Mouse (Mus musculus): Measurements from ENCODE around the gene Gpr137. TPM values are rescaled to one million over a fixed set of nuclear protein-coding genes. Genes with fewer than 3 reads are reported as not detected.

The Gpr137 gene
- polyA plus RNA-seq, 1 experiment from 2014 or later: 26.9 TPM

GRCm38 (mm10) chr19:6937541-6938465 lies 4.5 kb downstream of the Gpr137 start:
- Histone ChIP-seq H3K9ac (0 out of 2 replicates have a peak overlapping the region, but pooled peaks have one; percentile 2), H3K9me3 (no peaks in the 10 kb centered on the region), H3K36me3 (no peaks in the 10 kb centered on the region; the same call in 1 of the 2 replicates), H3K4me2 (no peak overlapping the region), H3K4me3 (no peak overlapping the region), H3K27ac (no peak overlapping the region), H3K4me1 (peaks cover 37% of the 10 kb centered on the region), H3K27me3 (peaks cover 36% of the 10 kb centered on the region)
- WGBS: 78% methylated on average over 16 of the region's 16 CpGs
- no peak for ATAC-seq (ENCODE audit: insufficient number of reproducible peaks, insufficient read depth, low FRiP score, low TSS enrichment, low read depth)

- no peak for ATAC-seq (ENCODE audit: insufficient number of reproducible peaks, insufficient read depth, low FRiP score, low TSS enrichment, low read depth)
- H3K4me1 ChIP-seq: peaks cover 34% of the 10 kb centered on the region
- no peak overlapping the region for H3K9ac ChIP-seq
- H3K27ac ChIP-seq: no peak overlapping the region
- no peaks in the 10 kb centered on the region for H3K9me3 ChIP-seq
- H3K27me3 ChIP-seq: peaks cover 51% of the 10 kb centered on the region
- no peak overlapping the region for H3K4me2 ChIP-seq
- H3K4me3 ChIP-seq: no peak overlapping the region
- no peaks in the 10 kb centered on the region; the same call in 1 of the 2 replicates for H3K36me3 ChIP-seq
- 23% methylated on average over 3 of the region's 3 CpGs for WGBS
Measured at GRCm38 (mm10) chr19:6936299-6936698, 6.0 kb downstream of the Gpr137 start.

GRCm38 (mm10) chr19:6934195-6934977 lies 7.9 kb downstream of the Gpr137 start, which contains the start of gene Kcnk4:
Gene Kcnk4 (minus strand): TSS chr19:6934515.
- Histone ChIP-seq H3K4me2 (peak within 1 kb of the TSS; percentile 85), H3K9me3 (no peaks in the 10 kb centered on the region), H3K4me1 (peaks cover 18% of the 10 kb centered on the region), H3K9ac (peak within 1 kb of the TSS; percentile 67), H3K36me3 (no peaks in the 10 kb centered on the region; the same call in 1 of the 2 replicates), H3K27ac (no peak within 1 kb of the TSS), H3K4me3 (peak within 1 kb of the TSS; percentile 47), H3K27me3 (peaks cover 67% of the 10 kb centered on the region)
- no peak for ATAC-seq (ENCODE audit: insufficient number of reproducible peaks, insufficient read depth, low FRiP score, low TSS enrichment, low read depth)
- 9% methylated on average over 23 of the region's 23 CpGs for WGBS

- peaks cover 17% of the 10 kb centered on the region for H3K4me1 ChIP-seq
- H3K4me2 ChIP-seq: peak overlapping the region; percentile 85
- H3K27ac ChIP-seq: no peak overlapping the region
- H3K36me3 ChIP-seq: no peaks in the 10 kb centered on the region; the same call in 1 of the 2 replicates
- peak overlapping the region; percentile 47 for H3K4me3 ChIP-seq
- H3K9me3 ChIP-seq: no peaks in the 10 kb centered on the region
- 2% methylated on average over 58 of the region's 58 CpGs for WGBS
- H3K9ac ChIP-seq: peak overlapping the region; percentile 67
- ATAC-seq (ENCODE audit: insufficient number of reproducible peaks, insufficient read depth, low FRiP score, low TSS enrichment, low read depth): peak; percentile 43
- H3K27me3 ChIP-seq: peaks cover 75% of the 10 kb centered on the region
Measured at GRCm38 (mm10) chr19:6933436-6934194, 8.7 kb downstream of the Gpr137 start.

- WGBS: 21% methylated on average over 4 of the region's 4 CpGs
- H3K4me2 ChIP-seq: peak overlapping the region; percentile 85
- H3K4me1 ChIP-seq: peaks cover 19% of the 10 kb centered on the region
- H3K36me3 ChIP-seq: no peaks in the 10 kb centered on the region; the same call in 1 of the 2 replicates
- H3K9ac ChIP-seq: peak overlapping the region; percentile 67; the same call in 1 of the 2 replicates
- peaks cover 80% of the 10 kb centered on the region for H3K27me3 ChIP-seq
- no peak overlapping the region for H3K27ac ChIP-seq
- no peaks in the 10 kb centered on the region for H3K9me3 ChIP-seq
- ATAC-seq (ENCODE audit: insufficient number of reproducible peaks, insufficient read depth, low FRiP score, low TSS enrichment, low read depth): no peak
- H3K4me3 ChIP-seq: peak overlapping the region; percentile 47; the same call in 1 of the 2 replicates
Measured at GRCm38 (mm10) chr19:6933102-6933435, 9.2 kb downstream of the Gpr137 start.

- 38% methylated on average over 1 of the region's 1 CpGs for whole genome bisulfite sequencing
- no peaks in the 10 kb centered on the region for H3K36me3 ChIP-seq
- peaks cover 27% of the 10 kb centered on the region for H3K4me1 ChIP-seq
- ATAC-seq (ENCODE audit: insufficient number of reproducible peaks, insufficient read depth, low FRiP score, low TSS enrichment, low read depth): no peak
- H3K27ac ChIP-seq: no peak overlapping the region
- no peak overlapping the region for H3K9ac ChIP-seq
- no peaks in the 10 kb centered on the region for H3K9me3 ChIP-seq
- no peak overlapping the region for H3K4me3 ChIP-seq
- peaks cover 91% of the 10 kb centered on the region for H3K27me3 ChIP-seq
- H3K4me2 ChIP-seq: no peak overlapping the region
Measured at GRCm38 (mm10) chr19:6932018-6932417, 10.3 kb downstream of the Gpr137 start.

- H3K27me3 ChIP-seq: peaks cover 97% of the 10 kb centered on the region
- peaks cover 36% of the 10 kb centered on the region for H3K4me1 ChIP-seq
- H3K4me2 ChIP-seq: no peak overlapping the region
- H3K9ac ChIP-seq: no peak overlapping the region
- H3K36me3 ChIP-seq: no peaks in the 10 kb centered on the region
- no peaks in the 10 kb centered on the region for H3K9me3 ChIP-seq
- H3K27ac ChIP-seq: no peak overlapping the region
- no peak for ATAC-seq (ENCODE audit: insufficient number of reproducible peaks, insufficient read depth, low FRiP score, low TSS enrichment, low read depth)
- WGBS: 5% methylated on average over 2 of the region's 2 CpGs
- no peak overlapping the region for H3K4me3 ChIP-seq
Measured at GRCm38 (mm10) chr19:6931002-6931401, 11.3 kb downstream of the Gpr137 start.

- peak overlapping the region; percentile 54 for H3K4me2 ChIP-seq
- H3K9me3 ChIP-seq: no peaks in the 10 kb centered on the region
- H3K4me3 ChIP-seq: peak overlapping the region; percentile 32
- H3K4me1 ChIP-seq: peaks cover 36% of the 10 kb centered on the region
- 0 out of 2 replicates have a peak overlapping the region, but pooled peaks have one; percentile 27 for H3K9ac ChIP-seq
- ATAC-seq (ENCODE audit: insufficient number of reproducible peaks, insufficient read depth, low FRiP score, low TSS enrichment, low read depth): no peak
- WGBS: 8% methylated on average over 9 of the region's 9 CpGs
- H3K27me3 ChIP-seq: peaks cover 97% of the 10 kb centered on the region
- no peaks in the 10 kb centered on the region for H3K36me3 ChIP-seq
- no peak overlapping the region for H3K27ac ChIP-seq
Measured at GRCm38 (mm10) chr19:6928080-6928479, 14.2 kb downstream of the Gpr137 start.

- Histone ChIP-seq H3K9ac (peak overlapping the region; percentile 49; the same call in 1 of the 2 replicates), H3K36me3 (no peaks in the 10 kb centered on the region), H3K27ac (peak overlapping the region; percentile 49; the same call in 1 of the 2 replicates), H3K4me3 (peak overlapping the region; percentile 32), H3K4me2 (peak overlapping the region; percentile 54), H3K27me3 (peaks cover 91% of the 10 kb centered on the region), H3K9me3 (no peaks in the 10 kb centered on the region), H3K4me1 (peaks cover 41% of the 10 kb centered on the region)
- ATAC-seq (ENCODE audit: insufficient number of reproducible peaks, insufficient read depth, low FRiP score, low TSS enrichment, low read depth): no peak
- 10% methylated on average over 26 of the region's 26 CpGs for WGBS
Measured at GRCm38 (mm10) chr19:6926559-6927255, 15.6 kb downstream of the Gpr137 start.

GRCm38 (mm10) chr19:6925611-6926329 lies 16.5 kb downstream of the Gpr137 start:
- no peaks in the 10 kb centered on the region for H3K9me3 ChIP-seq
- H3K27ac ChIP-seq: no peak overlapping the region; the same call in 1 of the 2 replicates
- H3K4me2 ChIP-seq: peak overlapping the region; percentile 49
- H3K4me1 ChIP-seq: peaks cover 45% of the 10 kb centered on the region
- peak overlapping the region; percentile 54 for H3K9ac ChIP-seq
- ATAC-seq (ENCODE audit: insufficient number of reproducible peaks, insufficient read depth, low FRiP score, low TSS enrichment, low read depth): no peak
- H3K4me3 ChIP-seq: peak overlapping the region; percentile 29
- 7% methylated on average over 40 of the region's 40 CpGs for WGBS
- no peaks in the 10 kb centered on the region for H3K36me3 ChIP-seq
- H3K27me3 ChIP-seq: peaks cover 82% of the 10 kb centered on the region

Measured in embryonic facial prominence, embryonic 13.5 days (tissue).